Mouse (Mus musculus): ENCODE results near the gene Kmt2c. TPM values are rescaled to one million over a fixed set of nuclear protein-coding genes. Genes with fewer than 3 reads are reported as not detected.

Kmt2c gene
- polyA plus RNA-seq, 1 experiment, result 19.0 TPM

DNA sequence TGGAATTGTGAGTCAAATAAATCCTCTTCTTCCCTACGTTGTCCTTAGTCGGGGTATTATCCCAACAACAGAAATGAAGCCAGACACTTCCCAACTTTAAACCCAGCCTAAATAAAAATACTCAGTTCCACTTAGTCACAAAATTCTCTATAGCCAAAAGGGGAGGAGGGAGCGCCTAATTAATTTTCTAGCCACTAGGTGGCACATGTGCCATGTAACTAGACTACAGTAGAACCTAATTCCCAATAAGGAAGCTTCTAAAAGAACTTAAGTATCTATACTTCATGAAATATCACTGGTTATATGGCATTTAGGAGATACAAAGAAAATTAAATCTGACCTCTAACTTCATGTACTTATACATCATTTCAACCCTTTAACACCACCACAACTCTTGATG, 78.0 kb downstream of the Kmt2c start:
- 27% methylated on average over 3 of the region's 3 CpGs for WGBS

DNA sequence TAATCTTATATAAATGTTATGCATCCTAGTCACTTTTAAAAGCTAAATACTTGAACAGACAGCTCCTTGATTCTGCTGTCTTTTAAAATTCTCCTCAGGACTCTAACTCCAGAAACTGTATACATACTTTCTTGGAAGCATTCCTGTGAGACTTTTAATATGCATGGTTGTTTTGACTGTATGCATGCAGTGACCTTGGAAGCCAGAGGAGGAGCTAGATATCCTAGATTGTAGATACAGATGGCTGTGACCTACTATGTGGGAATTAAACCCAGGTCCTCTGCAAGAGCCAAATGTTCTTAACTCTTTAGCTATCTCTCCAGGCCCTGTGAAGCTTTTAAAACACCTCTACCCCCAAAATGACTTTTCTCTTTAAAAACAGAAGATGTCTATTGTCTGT, 83.2 kb downstream of the Kmt2c start:
- Histone ChIP-seq H3K4me3 (replicated peaks; ENCODE audit: extremely low read depth, low read depth, low read length) (no peak overlapping the region), H3K4me1 (ENCODE audit: control insufficient read depth, insufficient read depth, low read length) (no peaks in the 10 kb centered on the region)
- TF ChIP-seq CTCF (IDR thresholded peaks at IDR 0.05; ENCODE audit: insufficient read depth, low read length) (no peak), POLR2A (IDR thresholded peaks at IDR 0.05; ENCODE audit: borderline replicate concordance, extremely low read depth, low read depth, low read length) (no peak)
- DNase-seq, result no peak

More for the DNA sequence above, 78.0 kb downstream of the Kmt2c start:
- peak; percentile 41 for DNase-seq
- Histone ChIP-seq H3K4me3 (replicated peaks; ENCODE audit: extremely low read depth, low read depth, low read length) (no peak overlapping the region), H3K4me1 (ENCODE audit: control insufficient read depth, insufficient read depth, low read length) (no peaks in the 10 kb centered on the region)
- TF ChIP-seq CTCF (IDR thresholded peaks at IDR 0.05; ENCODE audit: insufficient read depth, low read length), result peak; percentile 23; the same call in 1 of the 2 replicates
- TF ChIP-seq POLR2A (IDR thresholded peaks at IDR 0.05; ENCODE audit: borderline replicate concordance, extremely low read depth, low read depth, low read length), result no peak

DNA sequence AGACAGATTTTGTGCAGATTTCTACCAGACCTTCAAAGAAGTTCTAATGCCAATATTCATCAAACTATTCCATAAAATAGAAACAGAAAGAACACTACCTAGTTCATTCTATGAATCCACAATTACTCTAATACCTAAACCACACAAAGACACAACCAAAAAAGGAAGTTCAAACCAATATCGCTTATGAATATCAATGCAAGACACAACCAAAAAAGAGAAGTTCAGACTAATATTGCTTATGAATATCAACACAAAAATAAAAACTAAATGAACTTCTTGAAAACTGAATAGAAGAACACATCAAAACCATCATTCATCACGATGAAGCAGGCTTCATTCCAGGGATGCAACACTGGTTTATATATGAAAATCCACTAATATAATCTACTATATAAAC, 101.9 kb downstream of the Kmt2c start:
- no peaks in the 10 kb centered on the region for H3K4me1 ChIP-seq (ENCODE audit: control insufficient read depth, insufficient read depth, low read length)
- H3K4me3 ChIP-seq (replicated peaks; ENCODE audit: extremely low read depth, low read depth, low read length), result no peak overlapping the region
- DNase-seq, result no peak
- 82% methylated on average over 2 of the region's 2 CpGs for WGBS
- TF ChIP-seq CTCF (IDR thresholded peaks at IDR 0.05; ENCODE audit: insufficient read depth, low read length), result no peak
- no peak for TF ChIP-seq POLR2A (IDR thresholded peaks at IDR 0.05; ENCODE audit: borderline replicate concordance, extremely low read depth, low read depth, low read length)

DNA sequence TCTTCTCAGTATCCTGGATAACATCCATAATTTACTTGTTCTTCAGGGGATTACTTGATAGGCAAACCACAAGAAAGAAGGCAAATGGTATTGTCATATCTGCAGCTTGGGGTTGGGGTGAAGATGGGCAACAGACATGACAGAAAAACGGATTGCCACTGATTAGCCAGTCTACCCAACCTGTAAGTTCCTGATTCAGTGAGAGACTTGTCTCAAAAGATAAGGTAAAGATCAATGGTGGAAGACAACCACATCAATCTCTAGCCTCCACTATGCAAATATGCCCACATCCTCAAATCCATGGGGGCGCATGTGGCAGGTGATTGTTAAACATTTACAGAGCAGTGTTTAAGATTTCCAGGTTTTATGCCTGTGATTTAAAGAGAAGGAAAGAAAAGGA, 105.9 kb downstream of the Kmt2c start:
- WGBS, result 61% methylated on average over 2 of the region's 2 CpGs
- DNase-seq, result no peak
- TF ChIP-seq CTCF (IDR thresholded peaks at IDR 0.05; ENCODE audit: insufficient read depth, low read length) (no peak), POLR2A (IDR thresholded peaks at IDR 0.05; ENCODE audit: borderline replicate concordance, extremely low read depth, low read depth, low read length) (no peak)
- Histone ChIP-seq H3K4me3 (replicated peaks; ENCODE audit: extremely low read depth, low read depth, low read length) (no peak overlapping the region), H3K4me1 (ENCODE audit: control insufficient read depth, insufficient read depth, low read length) (no peaks in the 10 kb centered on the region; the same call in 1 of the 2 replicates)

DNA sequence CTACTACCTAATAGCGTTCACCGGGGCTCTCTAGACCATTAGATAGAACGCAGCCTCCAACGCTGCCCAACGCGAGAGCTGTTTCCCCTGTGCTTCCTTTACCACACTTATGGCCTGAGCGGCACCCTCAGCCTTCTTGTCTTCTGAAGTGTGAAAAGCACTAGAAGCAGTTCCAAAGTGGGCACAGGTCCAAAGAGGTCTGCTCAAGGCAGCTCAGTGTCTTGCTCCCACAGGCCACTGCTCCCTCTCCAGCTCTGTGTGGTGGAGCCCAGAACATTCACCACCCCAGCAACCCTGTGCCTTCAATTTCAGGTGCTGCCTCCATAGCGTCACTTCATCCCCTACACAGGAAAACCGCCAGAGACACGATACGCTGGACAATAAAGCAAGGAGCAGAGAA, 115.0 kb downstream of the Kmt2c start:
- Histone ChIP-seq H3K4me3 (replicated peaks; ENCODE audit: extremely low read depth, low read depth, low read length) (no peak overlapping the region), H3K4me1 (ENCODE audit: control insufficient read depth, insufficient read depth, low read length) (no peaks in the 10 kb centered on the region)
- TF ChIP-seq CTCF (IDR thresholded peaks at IDR 0.05; ENCODE audit: insufficient read depth, low read length) (no peak), POLR2A (IDR thresholded peaks at IDR 0.05; ENCODE audit: borderline replicate concordance, extremely low read depth, low read depth, low read length) (no peak)
- WGBS, result 88% methylated on average over 11 of the region's 11 CpGs
- no peak for DNase-seq

DNA sequence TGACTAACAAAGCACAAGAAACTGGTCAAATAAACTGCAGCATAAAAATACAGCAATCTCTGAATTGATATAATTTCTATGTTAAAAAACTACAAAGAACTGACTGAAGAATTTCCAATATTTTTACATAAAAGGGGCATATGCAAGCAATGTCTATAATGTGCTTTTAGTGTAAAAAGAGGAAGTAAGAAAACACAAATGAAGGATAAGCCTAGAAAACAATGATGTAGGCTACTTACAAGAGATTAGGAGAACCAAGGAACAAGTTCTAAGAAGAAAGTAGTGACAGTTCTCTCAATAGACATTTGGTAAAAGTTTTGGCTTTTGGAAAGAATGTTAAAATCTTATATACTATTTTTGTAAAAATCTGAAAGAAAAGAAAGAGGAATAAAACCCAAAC, 119.4 kb downstream of the Kmt2c start:
- no peak for DNase-seq
- H3K4me1 ChIP-seq (ENCODE audit: control insufficient read depth, insufficient read depth, low read length), result no peaks in the 10 kb centered on the region
- H3K4me3 ChIP-seq (replicated peaks; ENCODE audit: extremely low read depth, low read depth, low read length), result no peak overlapping the region
- TF ChIP-seq CTCF (IDR thresholded peaks at IDR 0.05; ENCODE audit: insufficient read depth, low read length) (no peak), POLR2A (IDR thresholded peaks at IDR 0.05; ENCODE audit: borderline replicate concordance, extremely low read depth, low read depth, low read length) (no peak)

DNA sequence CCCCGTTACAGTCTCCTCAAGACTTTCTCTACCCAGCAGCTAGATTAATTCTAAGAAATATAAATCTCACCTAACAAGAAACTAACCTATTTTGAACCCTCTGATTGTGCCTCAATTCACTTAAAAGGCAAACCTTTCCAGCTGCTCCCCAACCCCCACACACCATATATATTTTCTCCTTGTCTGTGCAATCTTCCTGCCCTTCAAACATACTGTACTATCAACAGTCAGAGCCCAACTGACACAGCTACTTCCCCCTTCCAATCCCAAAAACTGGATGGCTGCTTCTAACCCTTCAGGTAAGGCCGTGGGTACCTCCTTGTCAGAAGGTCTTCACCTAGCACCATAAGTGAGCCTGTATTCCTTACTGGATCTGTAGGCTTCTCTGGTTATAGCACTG, 130.2 kb downstream of the Kmt2c start:
- WGBS, result 97% methylated on average over 2 of the region's 2 CpGs
- DNase-seq, result no peak
- H3K4me1 ChIP-seq (ENCODE audit: control insufficient read depth, insufficient read depth, low read length), result no peaks in the 10 kb centered on the region
- no peak overlapping the region for H3K4me3 ChIP-seq (replicated peaks; ENCODE audit: extremely low read depth, low read depth, low read length)
- no peak for TF ChIP-seq POLR2A (IDR thresholded peaks at IDR 0.05; ENCODE audit: borderline replicate concordance, extremely low read depth, low read depth, low read length)
- no peak for TF ChIP-seq CTCF (IDR thresholded peaks at IDR 0.05; ENCODE audit: insufficient read depth, low read length)

DNA sequence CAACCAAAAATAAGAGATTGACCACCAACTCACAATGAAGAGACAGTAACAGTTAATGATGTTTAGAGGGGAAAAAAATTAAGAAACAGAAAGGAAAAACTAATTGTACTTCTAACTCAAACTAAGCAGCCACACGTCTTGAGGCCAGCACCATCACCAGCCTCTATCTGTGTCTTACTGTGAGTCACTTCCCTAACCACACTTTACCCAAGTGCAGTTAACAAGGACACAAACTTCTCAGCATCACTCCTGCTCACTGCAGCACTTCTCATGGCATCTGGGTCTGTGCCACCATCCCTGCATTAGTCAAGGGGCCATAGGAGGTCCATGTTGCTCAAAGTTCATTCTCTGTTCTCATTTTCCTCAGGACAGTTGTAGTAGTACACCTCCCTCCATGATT, 131.5 kb downstream of the Kmt2c start:
- Histone ChIP-seq H3K4me1 (ENCODE audit: control insufficient read depth, insufficient read depth, low read length) (no peaks in the 10 kb centered on the region), H3K4me3 (replicated peaks; ENCODE audit: extremely low read depth, low read depth, low read length) (no peak overlapping the region)
- TF ChIP-seq CTCF (IDR thresholded peaks at IDR 0.05; ENCODE audit: insufficient read depth, low read length) (no peak), POLR2A (IDR thresholded peaks at IDR 0.05; ENCODE audit: borderline replicate concordance, extremely low read depth, low read depth, low read length) (no peak)
- no peak for DNase-seq
- 88% methylated on average over 1 of the region's 1 CpGs for WGBS

DNA sequence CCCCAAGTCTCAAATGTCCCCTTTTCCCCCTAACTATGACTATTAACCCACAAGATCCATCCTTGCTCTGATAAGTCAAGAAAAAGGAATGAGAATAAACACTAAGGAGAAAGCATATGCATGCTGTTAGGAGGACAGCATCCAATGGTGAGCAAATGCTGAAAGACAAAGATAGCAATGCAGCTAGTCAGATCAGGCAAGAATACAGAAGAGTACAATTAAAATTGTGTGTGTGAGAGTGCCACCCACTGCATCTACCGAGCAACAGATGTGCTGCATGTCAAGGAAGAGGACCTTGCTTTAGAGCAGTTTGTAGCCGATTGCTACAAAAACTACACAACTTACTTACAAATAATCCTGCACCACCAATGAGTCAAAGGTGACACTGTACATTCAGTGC, 145.1 kb downstream of the Kmt2c start:
- no peak for DNase-seq
- no peaks in the 10 kb centered on the region for H3K4me1 ChIP-seq (ENCODE audit: control insufficient read depth, insufficient read depth, low read length)
- H3K4me3 ChIP-seq (replicated peaks; ENCODE audit: extremely low read depth, low read depth, low read length), result no peak overlapping the region
- TF ChIP-seq POLR2A (IDR thresholded peaks at IDR 0.05; ENCODE audit: borderline replicate concordance, extremely low read depth, low read depth, low read length) (no peak), CTCF (IDR thresholded peaks at IDR 0.05; ENCODE audit: insufficient read depth, low read length) (no peak)
- 90% methylated on average over 2 of the region's 2 CpGs for WGBS

DNA sequence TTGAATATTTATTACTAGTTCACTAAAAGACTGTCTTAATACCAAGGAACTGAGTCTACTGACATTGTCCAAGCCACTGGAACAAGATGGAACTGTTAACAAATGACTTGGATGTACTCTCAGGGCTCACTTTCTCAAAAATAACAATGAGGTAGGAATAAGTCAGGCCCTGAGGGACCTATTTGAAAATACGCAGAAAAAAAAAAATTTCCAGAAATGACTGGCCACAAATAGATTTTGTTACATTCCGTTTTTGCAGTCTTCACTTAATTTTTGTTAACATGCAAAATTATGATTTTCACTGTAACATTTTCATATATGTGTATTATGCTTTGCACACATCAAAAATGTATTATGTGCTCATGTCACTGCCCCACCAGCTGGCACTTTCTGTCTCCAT, 167.3 kb downstream of the Kmt2c start:
- H3K4me3 ChIP-seq (replicated peaks; ENCODE audit: extremely low read depth, low read depth, low read length), result no peak overlapping the region
- DNase-seq, result no peak
- TF ChIP-seq CTCF (IDR thresholded peaks at IDR 0.05; ENCODE audit: insufficient read depth, low read length), result no peak
- TF ChIP-seq POLR2A (IDR thresholded peaks at IDR 0.05; ENCODE audit: borderline replicate concordance, extremely low read depth, low read depth, low read length), result no peak
- H3K4me1 ChIP-seq (ENCODE audit: control insufficient read depth, insufficient read depth, low read length), result no peaks in the 10 kb centered on the region
- WGBS, result 92% methylated on average over 2 of the region's 2 CpGs

DNA sequence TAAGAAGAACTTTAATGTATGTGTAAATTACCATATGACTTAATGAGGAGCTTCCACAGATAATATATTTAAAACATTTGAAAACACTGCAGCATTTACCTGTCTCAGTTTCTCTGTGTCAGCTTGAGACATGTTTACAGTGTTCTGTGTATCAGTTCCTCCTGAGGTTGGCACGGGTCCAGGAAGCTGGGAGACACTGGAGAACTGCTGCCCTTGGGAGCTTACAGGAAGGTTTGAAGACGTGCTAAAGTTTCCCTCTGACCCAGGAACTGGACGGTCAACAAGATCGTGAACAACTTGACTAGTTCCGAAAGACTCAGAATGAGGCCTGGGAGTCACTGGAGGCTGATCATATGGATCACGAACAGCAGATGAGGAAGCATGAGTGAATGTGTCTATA, 184.7 kb downstream of the Kmt2c start:
- no peak for DNase-seq
- Histone ChIP-seq H3K4me1 (ENCODE audit: control insufficient read depth, insufficient read depth, low read length) (no peaks in the 10 kb centered on the region), H3K4me3 (replicated peaks; ENCODE audit: extremely low read depth, low read depth, low read length) (no peak overlapping the region)
- 61% methylated on average over 6 of the region's 6 CpGs for WGBS
- TF ChIP-seq POLR2A (IDR thresholded peaks at IDR 0.05; ENCODE audit: borderline replicate concordance, extremely low read depth, low read depth, low read length), result no peak
- no peak for TF ChIP-seq CTCF (IDR thresholded peaks at IDR 0.05; ENCODE audit: insufficient read depth, low read length)

Data from lung, adult 2 months (tissue).